Mouse (Mus musculus): ENCODE measurements around the gene Dand5. TPM values are rescaled to one million over a fixed set of nuclear protein-coding genes. Genes with fewer than 3 reads are reported as not detected.

The Dand5 gene
- total RNA-seq, 2 experiments from 2014 or later: 6.1 to 6.4 TPM

DNA sequence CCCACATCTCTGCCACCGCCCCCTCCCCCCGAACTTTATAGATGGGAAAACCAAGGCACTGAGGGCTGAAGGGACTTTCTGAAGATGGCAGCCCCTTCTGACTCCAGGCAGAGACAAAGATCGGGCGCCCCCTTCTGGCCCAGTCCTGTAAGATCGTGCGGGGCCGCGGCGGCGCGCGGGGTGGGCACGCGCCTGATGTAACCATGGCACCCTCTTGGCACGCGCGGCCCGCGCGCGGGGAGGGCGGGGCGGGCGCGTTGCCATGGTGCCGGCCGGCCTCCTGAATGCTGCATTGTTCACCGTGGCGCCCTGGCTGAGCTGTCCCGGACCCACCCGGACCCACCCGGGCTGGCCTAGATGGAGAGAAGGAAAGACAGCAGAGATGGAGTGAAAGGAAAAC is 11.7 kb downstream of the Dand5 start:
- DNase-seq: peak; percentile 96 to 98
- intact Hi-C loops (cut with DNase I): loop anchor here (1.0 to 5.0 kb wide), 3 partner anchors 74 to 449 kb away; no protein-coding TSS in a partner anchor

DNA sequence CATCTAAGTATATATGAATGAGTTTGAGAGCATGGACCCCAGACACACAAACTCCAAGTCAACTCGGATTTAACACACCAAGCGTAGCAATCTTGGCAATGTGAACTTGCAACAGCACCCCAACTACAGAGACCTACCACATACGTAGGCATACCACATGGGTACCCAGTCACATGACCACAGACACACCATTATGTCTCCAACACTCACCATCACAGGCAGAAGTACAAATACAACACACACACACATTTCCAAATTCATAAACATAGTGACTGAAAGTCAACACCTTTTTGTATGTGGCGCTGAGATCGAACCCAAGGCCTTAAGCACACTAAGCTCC is 12.7 kb downstream of the Dand5 start:
- intact Hi-C loops (cut with DNase I): loop anchor here (1.0 to 5.0 kb wide), 2 partner anchors 73 to 448 kb away; no protein-coding TSS in a partner anchor
- DNase-seq: no peak

DNA sequence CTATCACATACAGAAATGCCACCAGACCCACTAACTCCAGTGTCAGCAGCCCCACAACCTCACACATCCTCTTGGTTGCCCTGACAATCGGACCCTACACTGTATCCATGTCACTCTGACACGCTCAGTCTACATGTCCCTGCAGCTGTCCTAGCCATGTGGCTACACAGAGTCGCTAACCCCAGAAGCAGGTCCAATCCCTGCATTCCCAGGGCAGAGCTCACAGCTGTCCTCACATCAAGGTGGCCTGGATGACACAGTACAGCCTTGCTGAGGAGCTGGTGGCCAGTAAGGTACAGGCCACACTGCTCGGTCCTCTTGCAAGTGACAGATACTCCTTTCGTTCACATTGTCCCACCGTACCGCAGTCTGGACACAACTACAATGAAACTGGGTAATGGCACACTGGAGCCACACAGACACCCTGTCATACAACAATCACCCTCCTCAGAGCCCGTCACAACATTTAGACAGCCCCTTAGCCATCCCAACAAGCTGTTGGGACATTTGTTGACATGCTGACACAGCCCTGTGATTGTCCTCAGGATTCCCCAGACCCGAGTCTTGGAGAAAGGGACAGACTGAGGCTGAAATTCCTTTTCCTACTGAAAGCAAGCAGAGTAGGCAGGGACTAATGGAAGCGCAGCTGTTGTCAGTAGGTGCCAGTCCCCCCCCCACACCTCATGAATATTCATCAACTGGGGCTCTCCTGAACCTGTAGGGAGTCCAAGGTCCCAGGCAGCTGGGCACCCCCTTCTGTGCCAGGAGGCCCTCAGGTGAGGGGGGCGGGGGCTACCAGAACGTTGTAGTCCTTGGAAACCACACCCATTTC is 13.3 kb downstream of the Dand5 start:
- intact Hi-C loops (cut with DNase I): no loop called here

GRCm38 (mm10) chr8:84806031-84806430 is 16.6 kb downstream of the Dand5 start:
- intact Hi-C loops (cut with DNase I): no loop called here
- DNase-seq: no peak

More for the DNA sequence above, 13.3 kb downstream of the Dand5 start:
- no peak for DNase-seq

- peak; percentile 80 to 85 for DNase-seq
- intact Hi-C loops (cut with DNase I): loop anchor here (2.0 to 5.0 kb wide), 2 partner anchors 15 to 38 kb away; no protein-coding TSS in a partner anchor
Observed at GRCm38 (mm10) chr8:84799999-84800831, 22.4 kb downstream of the Dand5 start, which contains the start of gene Nfix. TSS of gene Nfix (minus strand) at chr8:84800344.

DNA sequence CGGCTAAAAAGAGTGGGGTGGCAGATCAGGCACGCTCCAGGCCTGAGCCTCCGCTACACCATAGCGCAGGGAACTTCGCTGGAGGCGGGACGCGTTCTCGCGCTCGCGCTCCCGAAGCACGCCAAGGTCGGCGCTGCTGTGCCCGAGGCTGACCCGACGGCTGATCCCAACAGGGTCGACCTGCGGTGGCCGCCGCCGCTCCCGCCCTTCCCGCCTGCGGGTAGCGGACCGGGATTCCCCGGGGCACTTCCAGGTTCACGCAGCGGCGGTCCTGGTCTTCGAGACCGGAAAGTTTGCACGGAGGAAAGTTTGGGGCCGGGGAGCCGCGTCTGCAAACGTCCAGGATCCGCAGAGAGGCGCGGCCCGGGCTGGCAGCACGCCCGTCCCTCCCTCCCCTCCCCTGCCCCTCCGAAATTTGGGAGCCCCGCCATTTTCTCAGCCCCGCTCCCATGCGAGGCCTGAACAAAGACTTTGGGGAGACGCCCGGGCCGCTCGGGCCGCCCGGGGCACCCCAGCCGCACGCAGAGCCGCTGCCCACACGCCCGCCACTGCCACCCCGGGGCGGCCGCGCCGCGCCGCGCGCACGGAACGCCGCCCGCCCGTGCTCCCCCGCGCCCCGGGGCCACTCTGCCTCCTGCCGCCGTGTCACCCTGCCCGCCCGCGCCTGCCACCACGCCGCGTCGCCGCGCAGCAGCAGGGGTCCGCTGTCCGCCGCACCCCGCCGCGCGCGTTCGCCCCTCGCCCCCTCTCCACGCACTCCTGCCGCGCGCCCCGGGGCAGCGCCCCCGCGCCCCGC is 23.3 kb downstream of the Dand5 start:
- intact Hi-C loops (cut with DNase I): loop anchor here (2.0 to 5.0 kb wide), 2 partner anchors 15 to 37 kb away; no protein-coding TSS in a partner anchor
- DNase-seq: peak; percentile 74 to 79

- intact Hi-C loops (cut with DNase I): loop anchor here (2.0 to 5.0 kb wide), 2 partner anchors 14 to 36 kb away; no protein-coding TSS in a partner anchor
- no peak for DNase-seq
Observed at GRCm38 (mm10) chr8:84798446-84799135, 24.0 kb downstream of the Dand5 start.

GRCm38 (mm10) chr8:84797971-84798370 is 24.7 kb downstream of the Dand5 start:
- intact Hi-C loops (cut with DNase I): loop anchor here (2.0 to 5.0 kb wide), 3 partner anchors 13 to 36 kb away; no protein-coding TSS in a partner anchor
- no peak for DNase-seq

- DNase-seq: no peak
- intact Hi-C loops (cut with DNase I): loop anchor here (2.0 to 5.0 kb wide), 2 partner anchors 21 to 35 kb away; no protein-coding TSS in a partner anchor
Observed at GRCm38 (mm10) chr8:84797256-84797797, 25.3 kb downstream of the Dand5 start.

- peak; percentile 33 to 51 for DNase-seq
- intact Hi-C loops (cut with DNase I): no loop called here
Observed at GRCm38 (mm10) chr8:84794486-84794885, 28.1 kb downstream of the Dand5 start.

- intact Hi-C loops (cut with DNase I): no loop called here
- DNase-seq: peak; percentile 55 to 72
Observed at GRCm38 (mm10) chr8:84793791-84794485, 28.7 kb downstream of the Dand5 start.

DNA sequence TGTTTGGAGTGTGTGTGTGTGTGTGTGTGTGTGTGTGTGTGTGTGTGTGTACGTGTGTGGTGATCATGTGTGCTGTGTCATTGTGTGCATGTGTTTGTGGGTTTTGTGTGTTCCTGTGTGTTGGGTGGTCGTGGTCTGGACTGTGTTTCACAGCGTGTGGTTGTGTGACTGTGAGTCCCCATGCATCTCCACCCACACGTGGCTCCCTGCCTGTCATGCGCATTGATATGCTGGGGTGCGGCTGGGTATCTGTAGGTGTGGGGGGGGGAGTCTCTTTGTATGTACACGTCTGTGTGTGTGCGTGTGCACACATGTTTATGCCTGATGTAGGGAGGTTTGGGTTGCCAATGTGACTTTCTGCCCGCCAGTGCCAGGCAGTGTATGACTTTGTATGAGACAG is 29.5 kb downstream of the Dand5 start:
- intact Hi-C loops (cut with DNase I): no loop called here
- no peak for DNase-seq

DNA sequence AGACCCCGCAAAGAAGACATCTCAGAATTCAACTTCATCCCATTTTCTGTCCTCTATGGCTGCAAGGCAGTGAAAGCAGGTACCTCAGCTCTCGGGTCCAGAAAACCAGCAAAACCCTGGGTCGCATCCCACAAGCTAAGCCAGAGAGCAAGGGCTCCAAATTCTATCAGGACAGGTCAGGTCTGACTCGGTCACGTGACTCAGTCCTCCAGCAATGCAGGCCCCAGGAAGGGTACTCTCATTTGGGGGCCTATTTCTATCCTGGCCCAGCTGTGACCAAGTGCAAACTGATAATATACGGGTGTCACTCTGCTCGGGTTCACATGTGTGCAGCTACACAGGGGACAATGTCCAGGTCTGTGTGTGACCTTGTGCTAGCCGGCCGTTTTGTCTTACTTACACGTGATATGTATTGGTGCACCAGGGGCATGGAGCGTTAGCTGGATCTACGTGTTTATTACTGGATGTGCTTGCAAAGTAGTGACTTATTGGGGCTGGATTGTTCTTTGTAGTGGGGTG is 30.1 kb downstream of the Dand5 start:
- intact Hi-C loops (cut with DNase I): no loop called here

DNA sequence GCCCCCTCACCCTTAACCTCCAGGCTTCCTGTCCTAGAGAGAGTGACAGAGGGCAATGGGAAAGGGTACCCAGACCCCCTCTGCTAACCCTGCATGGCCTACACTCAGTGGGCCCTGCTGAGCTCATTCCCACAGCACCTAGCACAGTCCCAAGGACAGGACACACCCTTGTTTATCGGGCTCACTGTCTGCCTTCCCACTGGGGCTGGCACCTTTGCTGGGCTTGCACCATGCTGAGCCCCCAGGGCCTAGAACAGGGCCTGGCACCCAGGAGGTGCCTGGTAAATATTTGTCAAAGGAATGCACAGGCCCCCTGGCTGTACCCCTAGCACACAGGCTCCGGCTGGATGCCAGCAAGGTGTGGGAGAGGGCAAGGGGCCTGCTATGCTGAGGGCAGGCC is 32.1 kb downstream of the Dand5 start:
- no peak for DNase-seq
- intact Hi-C loops (cut with DNase I): no loop called here

More for the DNA sequence above, 30.1 kb downstream of the Dand5 start:
- no peak for DNase-seq

GRCm38 (mm10) chr8:84789855-84790486 is 32.7 kb downstream of the Dand5 start:
- peak in 1 of 2 experiments; percentile 71 for DNase-seq
- intact Hi-C loops (cut with DNase I): no loop called here

- no peak for DNase-seq
- intact Hi-C loops (cut with DNase I): no loop called here
Observed at GRCm38 (mm10) chr8:84789345-84789744, 33.3 kb downstream of the Dand5 start.

DNA sequence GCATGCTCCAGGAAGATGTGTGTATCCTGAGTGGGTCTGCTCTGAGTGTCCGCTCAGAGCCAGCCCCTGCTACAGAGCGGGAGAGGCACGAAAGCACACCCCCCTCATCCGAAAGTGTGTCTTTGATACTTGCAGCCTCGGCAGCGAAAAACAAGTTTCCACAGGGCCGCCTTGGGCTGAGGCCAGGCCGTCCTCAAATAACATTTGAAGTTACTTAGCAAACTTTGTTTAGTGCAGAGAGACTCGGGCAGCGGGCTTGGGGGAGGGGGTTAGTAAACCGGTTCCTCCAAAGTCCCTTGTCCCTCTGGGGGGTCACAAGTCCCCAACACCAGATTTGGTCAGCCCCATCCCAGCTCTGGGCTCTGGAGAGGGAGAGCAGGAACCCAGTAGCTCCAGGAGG is 33.7 kb downstream of the Dand5 start:
- DNase-seq: peak; percentile 81 to 88
- intact Hi-C loops (cut with DNase I): no loop called here

Data from heart, postnatal 14 days (tissue).